Mouse (Mus musculus): ENCODE measurements at regions not wholly inside any gene's neighbourhood (a gene's known extent, or its start where the extent isn't known, plus 50 kb on each side); places are given as distances from the start of the nearest gene placed in this dataset.

DNA sequence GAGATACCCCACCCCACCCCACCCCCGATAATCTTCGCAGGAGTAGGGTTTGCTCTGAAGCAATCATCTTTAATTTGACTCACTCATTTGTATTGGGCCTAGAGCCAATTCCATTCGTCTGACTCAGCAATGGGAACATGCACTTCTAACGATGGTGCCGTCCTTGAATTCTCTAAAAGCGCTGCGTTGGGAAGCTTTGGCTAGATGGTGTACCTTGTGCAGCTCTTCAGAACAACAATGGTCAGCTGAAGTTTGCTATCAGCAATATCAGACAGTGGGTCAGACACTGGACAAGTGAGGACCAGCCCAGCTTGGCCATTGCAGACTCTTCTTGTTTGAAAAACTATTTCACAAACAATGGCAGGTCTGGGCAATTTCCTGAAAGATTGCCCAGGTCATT, 440.1 kb upstream of the Slc30a5 start:
- no peaks in the 10 kb centered on the region for H3K9me3 ChIP-seq (replicated peaks)
- ATAC-seq (ENCODE audit: low FRiP score) = no peak
- H3K36me3 ChIP-seq = no peaks in the 10 kb centered on the region
- no peak overlapping the region for H3K9ac ChIP-seq (replicated peaks)
- 86% methylated on average over 7 of the region's 7 CpGs for WGBS
- H3K4me2 ChIP-seq = no peak overlapping the region
- H3K4me3 ChIP-seq (replicated peaks) = no peak overlapping the region
- no peaks in the 10 kb centered on the region for H3K4me1 ChIP-seq
- no peak overlapping the region for H3K27ac ChIP-seq (replicated peaks)
- H3K27me3 ChIP-seq (replicated peaks) = no peaks in the 10 kb centered on the region

DNA sequence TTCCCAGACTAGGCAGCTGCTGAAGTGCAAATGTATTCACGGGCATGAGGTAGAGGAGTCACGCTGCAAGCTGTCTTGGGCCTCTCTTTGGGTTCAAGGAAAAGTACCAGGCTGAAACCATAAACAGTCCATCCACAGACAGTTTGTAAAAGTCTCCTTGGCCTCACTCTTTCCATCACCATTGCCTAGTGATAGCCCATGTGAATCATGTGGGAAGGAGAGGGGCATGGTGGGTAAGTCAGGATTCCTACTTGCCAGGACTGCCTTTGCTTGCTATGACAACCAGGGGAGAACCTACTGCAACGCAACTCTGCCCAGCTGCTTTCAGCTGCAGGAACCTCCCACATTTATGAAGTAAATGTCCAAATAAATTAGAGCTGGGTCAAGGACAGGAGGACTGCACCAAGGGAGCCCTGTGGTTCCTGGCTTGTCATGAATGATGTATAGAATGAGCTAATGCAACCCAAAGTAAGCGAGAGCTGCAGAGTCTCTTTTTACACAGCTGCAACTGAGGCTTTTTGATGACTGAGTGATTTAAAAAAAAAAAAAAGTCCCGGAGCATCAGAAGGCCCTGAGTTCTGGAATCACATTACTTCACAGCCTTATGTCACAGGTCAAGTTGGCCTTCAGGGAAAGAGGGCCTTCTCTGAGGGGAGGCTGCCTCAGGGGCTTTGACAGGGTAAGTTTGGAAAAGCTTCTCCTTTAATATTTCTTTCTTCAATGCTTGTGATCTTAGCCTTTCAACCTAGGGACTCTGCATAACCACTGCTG, 420.7 kb upstream of the Slc30a5 start:
- WGBS = 70% methylated on average over 5 of the region's 5 CpGs
- no peak overlapping the region for H3K27ac ChIP-seq (replicated peaks)

DNA sequence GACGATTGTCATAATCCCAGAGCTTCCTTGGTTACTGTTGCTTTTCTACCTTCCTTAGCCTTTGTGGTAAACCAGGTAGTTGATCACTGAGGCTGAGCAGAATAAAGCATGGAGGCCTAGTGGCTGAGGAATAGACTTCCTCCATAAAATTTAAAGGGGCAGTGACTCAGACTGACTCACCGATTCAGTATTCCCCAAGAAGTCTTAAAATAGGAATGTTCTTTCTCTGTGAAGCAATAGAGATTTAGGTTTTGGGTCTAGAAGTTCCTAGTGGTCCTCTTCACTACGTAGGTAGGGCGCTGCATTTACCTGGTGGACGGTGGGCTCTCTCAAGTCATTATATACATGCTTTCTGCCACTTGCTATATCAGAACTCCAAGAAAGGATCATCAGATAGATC, 416.1 kb upstream of the Slc30a5 start:
- no peak overlapping the region for H3K4me3 ChIP-seq (replicated peaks)
- H3K27ac ChIP-seq (replicated peaks) = no peak overlapping the region
- no peak overlapping the region for H3K9ac ChIP-seq (replicated peaks)
- 92% methylated on average over 5 of the region's 5 CpGs for WGBS
- H3K4me2 ChIP-seq = no peak overlapping the region
- no peaks in the 10 kb centered on the region for H3K4me1 ChIP-seq
- no peaks in the 10 kb centered on the region for H3K36me3 ChIP-seq
- no peaks in the 10 kb centered on the region for H3K27me3 ChIP-seq (replicated peaks)
- no peak for ATAC-seq (ENCODE audit: low FRiP score)
- no peaks in the 10 kb centered on the region for H3K9me3 ChIP-seq (replicated peaks)

More for the DNA sequence above, 420.7 kb upstream of the Slc30a5 start:
- Histone ChIP-seq H3K4me3 (replicated peaks) (no peak overlapping the region), H3K9ac (replicated peaks) (no peak overlapping the region), H3K27me3 (replicated peaks) (no peaks in the 10 kb centered on the region), H3K4me2 (no peak overlapping the region), H3K9me3 (replicated peaks) (no peaks in the 10 kb centered on the region), H3K4me1 (no peaks in the 10 kb centered on the region), H3K36me3 (no peaks in the 10 kb centered on the region)
- no peak for ATAC-seq (ENCODE audit: low FRiP score)

DNA sequence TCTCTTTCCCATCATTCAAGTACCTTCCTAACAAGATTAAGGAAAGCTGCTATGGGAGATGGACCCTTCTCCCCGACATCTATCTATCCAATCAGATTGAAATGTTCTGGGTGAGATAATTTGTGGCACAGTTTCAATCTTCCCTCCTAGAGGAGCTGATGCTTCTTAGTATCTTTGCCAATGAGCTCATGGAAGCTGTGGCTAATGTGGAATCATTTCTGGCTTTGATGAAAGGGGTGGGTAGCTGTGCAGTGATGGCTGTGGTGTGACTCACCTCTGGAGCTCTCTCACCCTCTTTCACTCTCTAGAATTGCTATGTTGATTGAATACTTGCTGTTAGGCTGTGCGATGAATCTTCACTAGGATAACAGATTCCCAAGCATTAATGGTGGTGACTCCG, 411.1 kb upstream of the Slc30a5 start:
- Histone ChIP-seq H3K27ac (replicated peaks) (no peak overlapping the region), H3K27me3 (replicated peaks) (no peaks in the 10 kb centered on the region), H3K4me1 (no peaks in the 10 kb centered on the region), H3K4me2 (no peak overlapping the region), H3K9ac (replicated peaks) (no peak overlapping the region), H3K9me3 (replicated peaks) (no peaks in the 10 kb centered on the region), H3K4me3 (replicated peaks) (no peak overlapping the region), H3K36me3 (no peaks in the 10 kb centered on the region)
- 90% methylated on average over 3 of the region's 3 CpGs for WGBS
- no peak for ATAC-seq (ENCODE audit: low FRiP score)

DNA sequence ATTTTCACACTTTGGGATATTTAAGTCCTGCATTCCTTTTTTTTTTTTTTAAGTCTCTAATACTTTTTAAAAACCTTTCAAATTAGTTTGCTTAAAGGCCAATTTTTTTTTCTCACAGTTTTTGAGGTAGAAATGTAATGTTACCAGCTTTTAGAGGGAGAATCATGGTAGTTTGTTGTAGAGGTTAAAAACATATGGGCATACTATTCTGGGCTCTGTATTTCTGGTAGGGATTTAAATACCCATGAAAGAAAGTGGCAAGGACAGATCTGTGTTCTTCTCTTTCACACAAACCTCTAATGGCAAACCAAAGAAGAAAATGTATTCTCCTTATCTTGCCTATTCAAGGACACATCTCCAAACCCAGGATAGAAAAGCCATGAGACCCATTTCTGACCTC, 405.6 kb upstream of the Slc30a5 start:
- Histone ChIP-seq H3K4me1 (peaks cover 8% of the 10 kb centered on the region), H3K27me3 (replicated peaks) (no peaks in the 10 kb centered on the region), H3K4me3 (replicated peaks) (no peak overlapping the region), H3K27ac (replicated peaks) (no peak overlapping the region), H3K9ac (replicated peaks) (no peak overlapping the region), H3K9me3 (replicated peaks) (no peaks in the 10 kb centered on the region), H3K36me3 (no peaks in the 10 kb centered on the region), H3K4me2 (no peak overlapping the region)
- no peak for ATAC-seq (ENCODE audit: low FRiP score)

DNA sequence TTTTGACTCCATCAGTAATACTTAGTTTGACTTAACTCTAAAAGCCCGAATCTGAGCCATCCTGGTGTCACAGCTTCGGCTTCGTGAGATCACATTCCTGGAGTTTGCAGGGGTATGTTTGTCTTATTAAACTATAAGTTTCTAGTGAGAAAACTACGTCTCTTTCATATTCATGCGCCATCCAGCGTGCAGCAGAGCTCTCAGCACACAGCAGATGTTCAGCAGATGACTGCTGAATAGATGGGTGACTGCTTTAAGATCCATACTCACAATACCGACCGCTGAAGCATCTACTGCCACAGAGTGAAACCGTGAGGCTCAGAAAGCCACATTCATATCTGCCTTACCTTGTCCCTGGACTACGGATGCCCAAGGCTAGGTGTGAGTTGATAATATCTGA, 403.8 kb upstream of the Slc30a5 start:
- Histone ChIP-seq H3K36me3 (no peaks in the 10 kb centered on the region), H3K4me2 (no peak overlapping the region), H3K4me1 (peaks cover 25% of the 10 kb centered on the region), H3K9me3 (replicated peaks) (no peaks in the 10 kb centered on the region), H3K4me3 (replicated peaks) (no peak overlapping the region), H3K27me3 (replicated peaks) (no peaks in the 10 kb centered on the region), H3K27ac (replicated peaks) (no peak overlapping the region), H3K9ac (replicated peaks) (no peak overlapping the region)
- WGBS = 79% methylated on average over 10 of the region's 10 CpGs
- ATAC-seq (ENCODE audit: low FRiP score) = no peak

DNA sequence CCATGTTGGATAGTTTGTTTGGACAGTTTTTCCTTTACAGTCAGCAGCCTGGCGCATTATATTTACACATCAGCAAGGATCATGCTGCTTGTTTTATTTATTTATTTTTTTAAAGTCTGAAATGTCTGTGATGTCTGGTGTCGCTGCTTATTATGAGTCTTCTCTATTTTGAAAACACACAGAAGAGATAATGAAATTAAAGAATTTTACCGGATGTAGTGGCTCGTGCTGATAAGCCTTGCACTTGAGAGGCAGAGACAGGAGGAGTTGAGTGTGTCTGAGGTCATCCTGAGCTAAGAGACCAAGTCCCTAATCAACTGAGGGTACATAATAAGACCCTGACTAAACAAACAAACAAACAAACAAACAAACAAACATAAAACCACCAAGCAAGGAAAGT, 402.6 kb upstream of the Slc30a5 start:
- H3K36me3 ChIP-seq = no peaks in the 10 kb centered on the region
- no peaks in the 10 kb centered on the region for H3K9me3 ChIP-seq (replicated peaks)
- 87% methylated on average over 4 of the region's 4 CpGs for WGBS
- H3K27me3 ChIP-seq (replicated peaks) = no peaks in the 10 kb centered on the region
- no peak overlapping the region for H3K27ac ChIP-seq (replicated peaks)
- H3K4me3 ChIP-seq (replicated peaks) = no peak overlapping the region
- no peak overlapping the region for H3K9ac ChIP-seq (replicated peaks)
- H3K4me2 ChIP-seq = no peak overlapping the region
- no peak for ATAC-seq (ENCODE audit: low FRiP score)
- peaks cover 26% of the 10 kb centered on the region for H3K4me1 ChIP-seq

DNA sequence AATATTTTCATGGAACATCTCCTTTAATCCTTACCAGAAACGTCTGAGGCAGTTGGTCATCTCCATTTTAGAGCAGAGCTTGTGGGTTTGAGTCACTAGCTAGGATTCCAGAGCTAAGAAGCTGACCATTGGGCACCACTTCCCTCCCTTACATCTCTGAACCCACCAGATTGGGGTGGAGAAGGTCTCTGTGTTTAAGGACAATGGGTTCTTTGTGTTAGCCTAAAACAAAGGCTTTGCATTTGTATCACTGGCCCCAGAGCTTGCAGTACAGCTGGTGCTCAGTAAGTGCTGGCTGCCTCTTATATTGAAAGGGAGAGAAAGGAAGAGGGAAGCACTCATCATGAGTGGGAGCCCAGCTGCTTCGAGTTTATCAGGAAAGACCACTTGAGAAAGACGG, 401.9 kb upstream of the Slc30a5 start:
- Histone ChIP-seq H3K27ac (replicated peaks) (no peak overlapping the region), H3K4me2 (no peak overlapping the region), H3K9ac (replicated peaks) (no peak overlapping the region), H3K9me3 (replicated peaks) (no peaks in the 10 kb centered on the region), H3K4me1 (peaks cover 26% of the 10 kb centered on the region), H3K4me3 (replicated peaks) (no peak overlapping the region), H3K27me3 (replicated peaks) (no peaks in the 10 kb centered on the region), H3K36me3 (no peaks in the 10 kb centered on the region)
- ATAC-seq (ENCODE audit: low FRiP score) = no peak
- WGBS = 15% methylated on average over 3 of the region's 3 CpGs

DNA sequence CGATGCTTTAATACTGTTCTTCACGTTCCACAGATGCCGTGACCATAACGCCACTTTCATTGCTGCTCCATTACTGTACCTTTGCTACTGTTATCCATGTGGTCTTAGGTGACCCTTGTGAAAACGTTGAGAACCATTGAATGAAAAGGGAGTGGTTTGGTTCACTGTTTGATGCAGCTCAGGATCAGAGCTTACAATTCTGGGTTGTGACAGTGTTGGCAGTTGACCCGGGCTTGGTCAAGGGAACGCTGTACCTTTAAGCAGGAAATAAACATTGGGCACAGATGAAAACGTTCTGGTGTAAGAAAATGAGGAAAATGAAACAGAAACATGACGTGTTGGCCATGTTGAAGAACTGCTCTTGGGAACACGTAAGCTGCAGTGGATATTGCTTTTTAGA, 401.3 kb upstream of the Slc30a5 start:
- Histone ChIP-seq H3K27me3 (replicated peaks) (no peaks in the 10 kb centered on the region), H3K4me3 (replicated peaks) (peak overlapping the region; percentile 20), H3K4me1 (peaks cover 26% of the 10 kb centered on the region), H3K9ac (replicated peaks) (no peak overlapping the region), H3K27ac (replicated peaks) (peak overlapping the region; percentile 80; the same call in 1 of the 2 replicates), H3K9me3 (replicated peaks) (no peaks in the 10 kb centered on the region), H3K36me3 (no peaks in the 10 kb centered on the region), H3K4me2 (peak overlapping the region; percentile 49)
- no peak for ATAC-seq (ENCODE audit: low FRiP score)
- 49% methylated on average over 10 of the region's 10 CpGs for WGBS

DNA sequence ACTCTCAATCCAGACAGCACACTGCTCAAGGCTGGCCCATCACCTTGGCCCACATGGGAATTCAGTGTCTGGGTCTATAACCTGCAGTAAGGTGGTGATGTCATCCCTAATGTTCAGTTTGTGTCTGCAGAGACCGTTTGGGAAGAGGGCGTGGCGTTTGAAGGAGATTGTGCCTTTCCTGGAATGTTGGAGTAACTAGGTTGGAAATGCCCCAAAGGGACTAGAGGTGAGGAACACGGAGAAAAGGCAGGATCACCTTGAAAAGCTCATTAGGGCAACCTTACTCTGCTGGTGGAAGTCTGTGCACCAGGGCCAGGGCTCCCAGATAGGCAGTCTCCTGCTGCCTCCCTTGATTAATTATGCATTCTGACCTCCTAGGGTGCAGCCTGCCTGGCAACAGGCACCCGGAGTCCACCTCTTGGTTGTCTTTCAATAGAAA, 400.6 kb upstream of the Slc30a5 start:
- no peaks in the 10 kb centered on the region for H3K36me3 ChIP-seq
- peak overlapping the region; percentile 49 for H3K4me2 ChIP-seq
- peak overlapping the region; percentile 2; the same call in 1 of the 2 replicates for H3K9ac ChIP-seq (replicated peaks)
- ATAC-seq (ENCODE audit: low FRiP score) = peak; percentile 75
- H3K27ac ChIP-seq (replicated peaks) = peak overlapping the region; percentile 80
- 15% methylated on average over 5 of the region's 5 CpGs for WGBS
- H3K9me3 ChIP-seq (replicated peaks) = no peaks in the 10 kb centered on the region
- H3K4me3 ChIP-seq (replicated peaks) = peak overlapping the region; percentile 20
- H3K27me3 ChIP-seq (replicated peaks) = no peaks in the 10 kb centered on the region
- H3K4me1 ChIP-seq = peaks cover 26% of the 10 kb centered on the region

DNA sequence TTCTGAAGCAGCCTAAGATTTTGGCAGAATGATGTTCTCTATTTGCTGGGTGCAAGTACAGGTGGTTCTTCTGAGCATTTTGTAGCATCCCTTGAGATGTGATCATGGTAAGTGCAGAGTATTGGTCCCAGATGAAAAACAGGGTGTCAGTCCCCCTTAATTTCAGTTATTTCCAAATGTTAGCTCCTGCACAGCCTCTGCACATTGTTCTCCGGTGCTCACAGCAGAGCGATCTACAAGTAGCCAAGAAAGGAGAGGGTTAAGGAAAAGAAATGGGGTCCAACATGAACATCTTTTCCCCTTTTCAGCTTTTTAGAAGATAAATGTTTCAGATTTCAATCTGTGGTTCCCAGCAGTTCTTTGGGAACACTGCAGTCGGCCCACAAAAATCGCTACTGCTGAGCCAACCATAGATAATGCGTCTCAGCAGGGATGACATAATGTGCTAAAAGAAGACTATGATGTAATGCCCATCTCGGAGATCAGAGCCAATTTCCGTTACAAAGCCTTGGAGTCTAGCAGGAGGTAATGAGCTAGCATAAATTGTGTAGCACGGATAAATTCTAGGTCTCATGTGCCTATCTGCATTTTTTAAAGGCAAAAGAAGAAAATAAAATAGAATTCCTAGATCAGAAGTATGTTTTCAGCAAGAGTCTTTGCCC, 400.1 kb upstream of the Slc30a5 start:
- 14% methylated on average over 8 of the region's 8 CpGs for WGBS
- ATAC-seq (ENCODE audit: low FRiP score) = peak; percentile 90
- Histone ChIP-seq H3K4me2 (peak overlapping the region; percentile 49), H3K4me3 (replicated peaks) (no peak overlapping the region), H3K9me3 (replicated peaks) (no peaks in the 10 kb centered on the region), H3K4me1 (peaks cover 26% of the 10 kb centered on the region), H3K27ac (replicated peaks) (peak overlapping the region; percentile 80), H3K36me3 (no peaks in the 10 kb centered on the region), H3K9ac (replicated peaks) (no peak overlapping the region), H3K27me3 (replicated peaks) (no peaks in the 10 kb centered on the region)

DNA sequence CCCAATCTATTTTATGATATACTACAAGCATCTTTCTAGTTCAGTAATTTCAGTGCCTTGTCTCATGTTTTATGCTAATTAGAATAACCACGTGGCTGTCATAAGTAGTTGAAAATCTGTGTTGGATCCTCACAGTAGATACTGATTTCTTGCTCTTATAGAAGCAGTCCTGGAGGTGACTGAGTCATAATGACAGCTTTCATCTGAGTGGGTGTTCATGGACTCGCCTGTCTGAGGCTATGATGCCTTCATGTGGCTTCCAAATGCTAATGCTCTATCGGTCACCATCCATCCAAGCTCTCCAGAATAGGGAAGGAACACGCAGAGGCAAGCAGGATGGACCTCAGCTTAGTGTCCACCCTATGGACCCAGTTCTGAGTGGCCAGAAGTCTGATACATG, 396.6 kb upstream of the Slc30a5 start:
- Histone ChIP-seq H3K9ac (replicated peaks) (no peak overlapping the region), H3K4me1 (peaks cover 26% of the 10 kb centered on the region), H3K4me3 (replicated peaks) (no peak overlapping the region), H3K27ac (replicated peaks) (no peak overlapping the region), H3K4me2 (no peak overlapping the region), H3K9me3 (replicated peaks) (no peaks in the 10 kb centered on the region), H3K36me3 (no peaks in the 10 kb centered on the region), H3K27me3 (replicated peaks) (no peaks in the 10 kb centered on the region)
- 85% methylated on average over 4 of the region's 4 CpGs for WGBS
- ATAC-seq (ENCODE audit: low FRiP score) = no peak

Measured in neural tube, embryonic 15.5 days (tissue).